Mouse (Mus musculus): ENCODE data around the gene Pcx.
A peak's percentile ranks its signal among the peaks of the same experiment; 100 is the strongest.

Pcx gene

GRCm38 (mm10) chr19:4548305-4548883 is 38.1 kb downstream of the Pcx start:
- DNase-seq (ENCODE audit: low read depth, low spot score) = no peak

GRCm38 (mm10) chr19:4554248-4554647 is 44.0 kb downstream of the Pcx start:
- DNase-seq (ENCODE audit: low read depth, low spot score) = no peak

GRCm38 (mm10) chr19:4555086-4555485 is 44.8 kb downstream of the Pcx start:
- DNase-seq (ENCODE audit: low read depth, low spot score) = no peak

- DNase-seq (ENCODE audit: low read depth, low spot score) = no peak
Measured at GRCm38 (mm10) chr19:4556787-4557186, 46.5 kb downstream of the Pcx start.

GRCm38 (mm10) chr19:4557796-4558569 is 47.7 kb downstream of the Pcx start:
- DNase-seq (ENCODE audit: low read depth, low spot score) = no peak

GRCm38 (mm10) chr19:4558570-4558955 is 48.3 kb downstream of the Pcx start:
- no peak for DNase-seq (ENCODE audit: low read depth, low spot score)

GRCm38 (mm10) chr19:4559011-4559410 is 48.7 kb downstream of the Pcx start:
- no peak for DNase-seq (ENCODE audit: low read depth, low spot score)

- DNase-seq (ENCODE audit: low read depth, low spot score) = peak; percentile 10
Measured at GRCm38 (mm10) chr19:4559588-4559987, 49.3 kb downstream of the Pcx start.

GRCm38 (mm10) chr19:4560205-4560604 is 49.9 kb downstream of the Pcx start:
- DNase-seq (ENCODE audit: low read depth, low spot score) = no peak

GRCm38 (mm10) chr19:4565678-4566077 is 55.4 kb downstream of the Pcx start:
- DNase-seq (ENCODE audit: low read depth, low spot score) = no peak

GRCm38 (mm10) chr19:4566880-4567279 is 56.6 kb downstream of the Pcx start:
- DNase-seq (ENCODE audit: low read depth, low spot score) = no peak

GRCm38 (mm10) chr19:4567665-4568064 is 57.4 kb downstream of the Pcx start:
- no peak for DNase-seq (ENCODE audit: low read depth, low spot score)

- no peak for DNase-seq (ENCODE audit: low read depth, low spot score)
Measured at GRCm38 (mm10) chr19:4568832-4569231, 58.6 kb downstream of the Pcx start.

- DNase-seq (ENCODE audit: low read depth, low spot score) = no peak
Measured at GRCm38 (mm10) chr19:4569356-4570236, 59.3 kb downstream of the Pcx start.

- no peak for DNase-seq (ENCODE audit: low read depth, low spot score)
Measured at GRCm38 (mm10) chr19:4570237-4570613, 60.0 kb downstream of the Pcx start.

- no peak for DNase-seq (ENCODE audit: low read depth, low spot score)
Measured at GRCm38 (mm10) chr19:4570815-4571214, 60.5 kb downstream of the Pcx start.

GRCm38 (mm10) chr19:4571658-4572057 is 61.4 kb downstream of the Pcx start:
- DNase-seq (ENCODE audit: low read depth, low spot score) = no peak

- no peak for DNase-seq (ENCODE audit: low read depth, low spot score)
Measured at GRCm38 (mm10) chr19:4572061-4572460, 61.8 kb downstream of the Pcx start.

- no peak for DNase-seq (ENCODE audit: low read depth, low spot score)
Measured at GRCm38 (mm10) chr19:4572467-4572866, 62.2 kb downstream of the Pcx start.

GRCm38 (mm10) chr19:4573241-4573640 is 63.0 kb downstream of the Pcx start:
- no peak for DNase-seq (ENCODE audit: low read depth, low spot score)

- no peak for DNase-seq (ENCODE audit: low read depth, low spot score)
Measured at GRCm38 (mm10) chr19:4578799-4579198, 68.5 kb downstream of the Pcx start.

GRCm38 (mm10) chr19:4579296-4579695 is 69.0 kb downstream of the Pcx start:
- DNase-seq (ENCODE audit: low read depth, low spot score) = no peak
